Mouse (Mus musculus) brain, embryonic 14.5 days (tissue): ENCODE data around the gene Lpgat1.

Source experiments
- CTCF ChIP-seq: fragments of 200-500 bp; IDR thresholded peaks from 2 replicates; pipeline ENCODE4 v1.5.1; 2012; ENCODE audit warnings: inconsistent platforms, mild to moderate bottlenecking, moderate library complexity, borderline replicate concordance; ENCODE audit not compliant: insufficient read depth, insufficient read length; ENCODE audit errors: extremely low read depth
- POLR2A ChIP-seq: fragments of 200-500 bp; IDR thresholded peaks from 2 replicates; pipeline ENCODE4 v1.6.1; 2012; ENCODE audit warnings: mild to moderate bottlenecking, inconsistent platforms, borderline replicate concordance; ENCODE audit not compliant: poor library complexity, insufficient read depth, insufficient read length, severe bottlenecking; ENCODE audit errors: extremely low read depth

DNA sequence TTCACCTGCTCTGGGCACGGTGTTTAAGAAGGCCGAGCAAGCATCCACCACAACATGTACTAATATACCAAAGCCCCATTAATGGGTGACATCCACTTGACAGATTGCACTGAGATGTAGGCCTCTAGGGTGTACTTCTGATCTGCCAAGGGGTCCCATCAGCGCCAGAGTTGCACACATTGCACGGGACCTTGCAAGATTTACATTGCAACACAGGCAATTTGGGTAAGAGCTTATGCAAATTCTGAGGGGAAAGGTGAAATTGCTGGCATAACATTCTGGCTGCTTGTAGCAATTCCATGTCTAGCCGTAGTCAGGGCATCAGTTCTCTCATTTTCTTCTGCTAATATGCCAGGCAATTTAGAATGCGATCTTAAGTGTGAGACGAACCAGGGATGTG lies 30.1 kb upstream of the Lpgat1 start:
- TF ChIP-seq POLR2A (no peak), CTCF (no peak)
